Mouse (Mus musculus): ENCODE results near the gene Tctex1d1.

GRCm38 (mm10) chr4:102990595-102991340 lies 12.4 kb downstream of the Tctex1d1 start:
- no peak for TF ChIP-seq POLR2A (IDR thresholded peaks at IDR 0.05; ENCODE audit: low read depth, low read length)
- TF ChIP-seq CTCF (IDR thresholded peaks at IDR 0.05; ENCODE audit: extremely low read depth, insufficient read depth, insufficient read length, insufficient replicate concordance): no peak
